Comparison of ENCODE assay signal across 13 mouse cellular contexts in the genomic region with DNA sequence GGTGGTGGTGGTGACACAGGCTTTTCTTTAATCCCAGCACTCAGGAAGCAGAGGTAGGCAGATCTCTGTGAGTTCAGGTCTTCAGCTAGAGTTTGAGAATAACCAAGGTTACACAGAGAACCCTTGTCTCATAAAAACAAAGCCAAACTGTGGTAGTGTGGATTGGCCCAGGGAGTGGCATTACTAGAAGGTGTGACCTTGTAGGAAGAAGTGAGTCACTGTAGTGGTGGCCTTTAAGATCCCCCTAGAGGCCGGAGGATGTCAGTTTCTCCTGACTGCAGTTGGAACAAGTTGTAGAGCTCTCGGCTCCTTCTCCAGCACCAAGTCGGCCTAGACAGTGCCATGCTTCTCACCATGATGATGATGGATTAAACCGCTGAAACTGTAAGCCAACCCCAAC. TPM values are rescaled to one million over a fixed set of nuclear protein-coding genes. Genes with fewer than 3 reads are reported as not detected.
DNase-seq lines count a peak whose midpoint lies in the region; ATAC-seq and TF ChIP-seq lines count a peak whose summit lies in the region.
"Had no signal": no experiment of that assay in that cellular context is flagged by ENCODE, and none has a peak within 500 bp of the region (broad histone marks: within the 10 kb centered on the region; RNA-seq: fewer than 3 reads in every experiment).

A gene (plus strand): TSS at position 264 of the 400 bp plus-strand sequence.

- H3K4me1 ChIP-seq in bone marrow, adult 2 months (ENCODE audit: control insufficient read depth, insufficient read depth, low read length): no peaks in the 10 kb centered on the region
- peaks cover 16% of the 10 kb centered on the region in 2 experiments for H3K4me1 ChIP-seq in liver, embryonic 14.5 days (replicated peaks; ENCODE audit: control insufficient read depth in 2 of 2, insufficient read depth in 2 of 2, low read length in 1 of 2)
- peaks cover 24% of the 10 kb centered on the region for H3K4me1 ChIP-seq in forebrain, embryonic 10.5 days
- H3K4me1 ChIP-seq in cerebellum, adult 2 months (ENCODE audit: control insufficient read depth, insufficient read depth, low read length): no peaks in the 10 kb centered on the region; the same call in 1 of the 2 replicates

- peak; percentile 47 for DNase-seq in 3T3-L1 (ENCODE audit: low read depth, low spot score)
- peak; percentile 92 for DNase-seq in 416B (ENCODE audit: low read depth)
- peak in 1 of 3 experiments; percentile 68 for DNase-seq in liver, embryonic 14.5 days (ENCODE audit: low read depth in 3 of 3, low spot score in 3 of 3)
- no peak for DNase-seq in forebrain, embryonic 10.5 days (ENCODE audit: extremely low spot score, low spot score)
- DNase-seq in kidney, adult 11 months: no peak
- no peak for DNase-seq in gastrocnemius, adult 2 months
- no peak for DNase-seq in cerebellum, adult 2 months

- ATAC-seq in liver, embryonic 14.5 days (ENCODE audit: insufficient read depth): peak; percentile 78
- ATAC-seq: midbrain, embryonic 16.5 days had no signal

- H3K4me2 ChIP-seq in liver, embryonic 14.5 days (ENCODE audit: low read depth): peak within 1 kb of the TSS; percentile 59
- H3K4me2 ChIP-seq: forebrain, embryonic 13.5 days had no signal

- intact Hi-C loops in gastrocnemius, adult 2 months (cut with DNase I): no loop called here

- WGBS in bone marrow, adult 2 months: 55% methylated on average over 4 of the region's 4 CpGs
- 56% methylated on average over 4 of the region's 4 CpGs for WGBS in liver, embryonic 14.5 days (ENCODE audit: insufficient replicate concordance)
- 78% methylated on average over 4 of the region's 4 CpGs for WGBS in forebrain, embryonic 10.5 days
- 86% methylated on average over 4 of the region's 4 CpGs for WGBS in cerebellum, adult 2 months

- no peak within 1 kb of the TSS for H3K4me3 ChIP-seq in bone marrow, adult 2 months (replicated peaks; ENCODE audit: control insufficient read depth, low read depth, low read length)
- peak within 1 kb of the TSS in 1 of 2 experiments; percentile 12; a peak in 1 of 4 replicates for H3K4me3 ChIP-seq in liver, embryonic 14.5 days (ENCODE audit: insufficient read depth in 1 of 2, low read depth in 2 of 2, low read length in 2 of 2)
- H3K4me3 ChIP-seq in forebrain, embryonic 10.5 days: no peak within 1 kb of the TSS
- no peak within 1 kb of the TSS for H3K4me3 ChIP-seq in gastrocnemius, adult 2 months
- no peak within 1 kb of the TSS for H3K4me3 ChIP-seq in cerebellum, adult 2 months (replicated peaks; ENCODE audit: insufficient read depth, low read depth, low read length)
- H3K4me3 ChIP-seq: forebrain, embryonic 13.5 days had no signal

- no peak within 1 kb of the TSS for H3K27ac ChIP-seq in bone marrow, adult 2 months (ENCODE audit: control insufficient read depth, insufficient read depth, low read depth, low read length, poor library complexity)
- peak within 1 kb of the TSS; percentile 80 for H3K27ac ChIP-seq in liver, embryonic 14.5 days
- no peak within 1 kb of the TSS for H3K27ac ChIP-seq in forebrain, embryonic 10.5 days
- no peak within 1 kb of the TSS for H3K27ac ChIP-seq in gastrocnemius, adult 2 months
- no peak within 1 kb of the TSS for H3K27ac ChIP-seq in cerebellum, adult 2 months (ENCODE audit: insufficient read depth, low read length)
- H3K27ac ChIP-seq: forebrain, embryonic 13.5 days had no signal

- no peak for TF ChIP-seq EP300 in liver, embryonic 14.5 days (IDR thresholded peaks at IDR 0.05; ENCODE audit: low read depth)

- peak within 1 kb of the TSS; percentile 54 for H3K9ac ChIP-seq in liver, embryonic 14.5 days (replicated peaks)
- H3K9ac ChIP-seq: forebrain, embryonic 13.5 days had no signal

- TF ChIP-seq CTCF in bone marrow, adult 2 months (IDR thresholded peaks at IDR 0.05; ENCODE audit: control insufficient read depth, insufficient read depth, low read length): peak; percentile 10; the same call in 1 of the 2 replicates
- TF ChIP-seq CTCF in liver, embryonic 14.5 days (IDR thresholded peaks at IDR 0.05; ENCODE audit: low read depth): peak; percentile 78
- TF ChIP-seq CTCF in gastrocnemius, adult 2 months (IDR thresholded peaks at IDR 0.05): no peak; the same call in 1 of the 2 replicates
- TF ChIP-seq CTCF in cerebellum, adult 2 months (IDR thresholded peaks at IDR 0.05; ENCODE audit: borderline replicate concordance, insufficient read depth, low read depth, low read length): no peak

- no peaks in the 10 kb centered on the region for H3K9me3 ChIP-seq in liver, embryonic 14.5 days (ENCODE audit: control insufficient read depth, low read length)
- H3K9me3 ChIP-seq in forebrain, embryonic 10.5 days: no peaks in the 10 kb centered on the region
- H3K9me3 ChIP-seq: forebrain, embryonic 13.5 days had no signal

- no peaks in the 10 kb centered on the region for H3K36me3 ChIP-seq in liver, embryonic 14.5 days (replicated peaks; ENCODE audit: control insufficient read depth, insufficient read depth, low read depth)
- H3K36me3 ChIP-seq in forebrain, embryonic 10.5 days (replicated peaks): no peaks in the 10 kb centered on the region

- no peak for TF ChIP-seq POLR2A in bone marrow, adult 2 months (IDR thresholded peaks at IDR 0.05; ENCODE audit: borderline replicate concordance, control insufficient read depth, low read depth, low read length)
- TF ChIP-seq POLR2A in cerebellum, adult 2 months (IDR thresholded peaks at IDR 0.05; ENCODE audit: borderline replicate concordance, insufficient read depth, low read length): no peak

- no peaks in the 10 kb centered on the region; the same call in 1 of the 2 replicates for H3K27me3 ChIP-seq in liver, embryonic 14.5 days (ENCODE audit: control insufficient read depth, insufficient read depth, low read length)
- H3K27me3 ChIP-seq in forebrain, embryonic 10.5 days (ENCODE audit: poor library complexity, severe bottlenecking): no peaks in the 10 kb centered on the region
- H3K27me3 ChIP-seq in cerebellum, adult 2 months (ENCODE audit: control insufficient read depth, insufficient read depth, low read length): no peaks in the 10 kb centered on the region
- H3K27me3 ChIP-seq: forebrain, embryonic 13.5 days had no signal

RNA-seq across cellular contexts. Expression of the gene that starts here (rescaled TPM):
- polyA plus RNA-seq in bone marrow, adult 2 months (2011; ENCODE audit: insufficient read depth, insufficient read length, low replicate concordance, missing spikeins): not detected in 2 replicates
- 0.08 and 0.09 TPM in 2 replicates for polyA plus RNA-seq in liver, embryonic 14.5 days (2012; rRNA removed)
- polyA plus RNA-seq in liver, embryonic 14.5 days (2014; fragmentation: Nextera tagmentation; extraction: Ambion mirVana): not detected in 2 replicates
- polyA plus RNA-seq in forebrain, embryonic 10.5 days (2016; fragmentation: Nextera tagmentation; extraction: Ambion mirVana): not detected in 2 replicates
- total RNA-seq in gastrocnemius, adult 2 months (2021): not detected
- polyA plus RNA-seq in cerebellum, adult 2 months (2012; rRNA removed): not detected in 2 replicates
- total RNA-seq: hematopoietic stem cell, adult 5-6 weeks; left cerebral cortex, adult 18-20 months had no signal
- polyA plus RNA-seq: small intestine, adult 2 months had no signal

Comparison
In these comparisons a context has a peak if more than half of its experiments do, and no peak if none do; other contexts are left out.
1. Peak in ATAC-seq, H3K27ac ChIP-seq, H3K9ac ChIP-seq and H3K4me2 ChIP-seq in liver, embryonic 14.5 days; RNA of the gene not detected or under 1 TPM.
2. DNase-seq: peak in 3T3-L1 (single experiment) and 416B (single experiment); none in forebrain, embryonic 10.5 days (single experiment), kidney, adult 11 months (single experiment), gastrocnemius, adult 2 months (single experiment) and cerebellum, adult 2 months (0 of 2).
3. CTCF ChIP-seq: peak in bone marrow, adult 2 months (single experiment) and liver, embryonic 14.5 days (single experiment); none in gastrocnemius, adult 2 months (single experiment) and cerebellum, adult 2 months (single experiment).